Mouse (Mus musculus): ENCODE data around the gene Cdhr3. TPM values are rescaled to one million over a fixed set of nuclear protein-coding genes. Genes with fewer than 3 reads are reported as not detected.
A peak's percentile ranks its signal among the peaks of the same experiment; 100 is the strongest.

The Cdhr3 gene
- polyA plus RNA-seq, 1 experiment from 2014 or later: not detected

- no peak overlapping the region for H3K27ac ChIP-seq (ENCODE audit: low read depth)
- H3K4me1 ChIP-seq (replicated peaks; ENCODE audit: control insufficient read depth, insufficient read depth, low read length): peaks cover 15% of the 10 kb centered on the region
- no peaks in the 10 kb centered on the region for H3K27me3 ChIP-seq (replicated peaks; ENCODE audit: control insufficient read depth, insufficient read depth, low read length)
- ATAC-seq (replicated peaks; ENCODE audit: low FRiP score, low TSS enrichment, low read depth) (no peak), DNase-seq (ENCODE audit: low spot score) (no peak)
- H3K4me3 ChIP-seq (ENCODE audit: low read depth, low read length): no peak overlapping the region
- no peak overlapping the region for H3K9ac ChIP-seq (ENCODE audit: low read length)
- WGBS: 57% methylated on average over 9 of the region's 9 CpGs
- no peaks in the 10 kb centered on the region for H3K36me3 ChIP-seq (ENCODE audit: control insufficient read depth, insufficient read depth, low read length)
- no peak overlapping the region for H3K4me2 ChIP-seq (ENCODE audit: low read length)
- H3K9me3 ChIP-seq (ENCODE audit: control insufficient read depth, low read length): no peaks in the 10 kb centered on the region
Observed at GRCm38 (mm10) chr12:33053311-33053710, 39.4 kb downstream of the Cdhr3 start.

GRCm38 (mm10) chr12:33048391-33048790 lies 44.3 kb downstream of the Cdhr3 start:
- Histone ChIP-seq H3K27me3 (replicated peaks; ENCODE audit: control insufficient read depth, insufficient read depth, low read length) (no peaks in the 10 kb centered on the region), H3K4me1 (replicated peaks; ENCODE audit: control insufficient read depth, insufficient read depth, low read length) (0 out of 2 replicates have a peak, but pooled peaks cover 5% of the 10 kb centered on the region), H3K36me3 (ENCODE audit: control insufficient read depth, insufficient read depth, low read length) (no peaks in the 10 kb centered on the region), H3K4me3 (ENCODE audit: low read depth, low read length) (no peak overlapping the region), H3K9me3 (ENCODE audit: control insufficient read depth, low read length) (no peaks in the 10 kb centered on the region), H3K4me2 (ENCODE audit: low read length) (no peak overlapping the region), H3K9ac (ENCODE audit: low read length) (no peak overlapping the region), H3K27ac (ENCODE audit: low read depth) (no peak overlapping the region)
- DNase-seq (ENCODE audit: low spot score) (no peak), ATAC-seq (replicated peaks; ENCODE audit: low FRiP score, low TSS enrichment, low read depth) (no peak)
- 86% methylated on average over 3 of the region's 3 CpGs for WGBS

GRCm38 (mm10) chr12:33046434-33046833 lies 46.2 kb downstream of the Cdhr3 start:
- Histone ChIP-seq H3K27me3 (replicated peaks; ENCODE audit: control insufficient read depth, insufficient read depth, low read length) (no peaks in the 10 kb centered on the region), H3K36me3 (ENCODE audit: control insufficient read depth, insufficient read depth, low read length) (no peaks in the 10 kb centered on the region), H3K27ac (ENCODE audit: low read depth) (no peak overlapping the region), H3K9ac (ENCODE audit: low read length) (no peak overlapping the region), H3K4me1 (replicated peaks; ENCODE audit: control insufficient read depth, insufficient read depth, low read length) (0 out of 2 replicates have a peak, but pooled peaks cover 5% of the 10 kb centered on the region), H3K4me3 (ENCODE audit: low read depth, low read length) (no peak overlapping the region), H3K4me2 (ENCODE audit: low read length) (no peak overlapping the region), H3K9me3 (ENCODE audit: control insufficient read depth, low read length) (no peaks in the 10 kb centered on the region)
- 81% methylated on average over 7 of the region's 7 CpGs for WGBS
- no peak for ATAC-seq (replicated peaks; ENCODE audit: low FRiP score, low TSS enrichment, low read depth)
- DNase-seq (ENCODE audit: low spot score): no peak

- no peak overlapping the region for H3K27ac ChIP-seq (ENCODE audit: low read depth)
- no peaks in the 10 kb centered on the region for H3K27me3 ChIP-seq (replicated peaks; ENCODE audit: control insufficient read depth, insufficient read depth, low read length)
- no peak overlapping the region for H3K9ac ChIP-seq (ENCODE audit: low read length)
- 56% methylated on average over 16 of the region's 16 CpGs for WGBS
- H3K4me1 ChIP-seq (replicated peaks; ENCODE audit: control insufficient read depth, insufficient read depth, low read length): 0 out of 2 replicates have a peak, but pooled peaks cover 5% of the 10 kb centered on the region
- H3K4me2 ChIP-seq (ENCODE audit: low read length): no peak overlapping the region
- no peaks in the 10 kb centered on the region for H3K9me3 ChIP-seq (ENCODE audit: control insufficient read depth, low read length)
- ATAC-seq (replicated peaks; ENCODE audit: low FRiP score, low TSS enrichment, low read depth): no peak
- no peaks in the 10 kb centered on the region for H3K36me3 ChIP-seq (ENCODE audit: control insufficient read depth, insufficient read depth, low read length)
- H3K4me3 ChIP-seq (ENCODE audit: low read depth, low read length): no peak overlapping the region
- DNase-seq (ENCODE audit: low spot score): no peak
Observed at GRCm38 (mm10) chr12:33045533-33046361, 46.9 kb downstream of the Cdhr3 start.

- Histone ChIP-seq H3K9ac (ENCODE audit: low read length) (no peak overlapping the region), H3K4me3 (ENCODE audit: low read depth, low read length) (no peak overlapping the region), H3K36me3 (ENCODE audit: control insufficient read depth, insufficient read depth, low read length) (no peaks in the 10 kb centered on the region), H3K4me1 (replicated peaks; ENCODE audit: control insufficient read depth, insufficient read depth, low read length) (0 out of 2 replicates have a peak, but pooled peaks cover 5% of the 10 kb centered on the region), H3K27me3 (replicated peaks; ENCODE audit: control insufficient read depth, insufficient read depth, low read length) (no peaks in the 10 kb centered on the region), H3K4me2 (ENCODE audit: low read length) (no peak overlapping the region), H3K9me3 (ENCODE audit: control insufficient read depth, low read length) (no peaks in the 10 kb centered on the region), H3K27ac (ENCODE audit: low read depth) (no peak overlapping the region)
- no peak for DNase-seq (ENCODE audit: low spot score)
- no peak for ATAC-seq (replicated peaks; ENCODE audit: low FRiP score, low TSS enrichment, low read depth)
- 87% methylated on average over 7 of the region's 7 CpGs for WGBS
Observed at GRCm38 (mm10) chr12:33041476-33041875, 51.2 kb downstream of the Cdhr3 start.

GRCm38 (mm10) chr12:33040811-33041210 lies 51.9 kb downstream of the Cdhr3 start:
- WGBS: 84% methylated on average over 2 of the region's 2 CpGs
- H3K4me2 ChIP-seq (ENCODE audit: low read length): no peak overlapping the region
- peaks cover 5% of the 10 kb centered on the region; the same call in 1 of the 2 replicates for H3K4me1 ChIP-seq (replicated peaks; ENCODE audit: control insufficient read depth, insufficient read depth, low read length)
- H3K9me3 ChIP-seq (ENCODE audit: control insufficient read depth, low read length): no peaks in the 10 kb centered on the region
- H3K9ac ChIP-seq (ENCODE audit: low read length): no peak overlapping the region
- H3K36me3 ChIP-seq (ENCODE audit: control insufficient read depth, insufficient read depth, low read length): no peaks in the 10 kb centered on the region
- no peak overlapping the region for H3K27ac ChIP-seq (ENCODE audit: low read depth)
- H3K27me3 ChIP-seq (replicated peaks; ENCODE audit: control insufficient read depth, insufficient read depth, low read length): no peaks in the 10 kb centered on the region
- DNase-seq (ENCODE audit: low spot score) (no peak), ATAC-seq (replicated peaks; ENCODE audit: low FRiP score, low TSS enrichment, low read depth) (no peak)
- H3K4me3 ChIP-seq (ENCODE audit: low read depth, low read length): no peak overlapping the region

GRCm38 (mm10) chr12:33038676-33039075 lies 54.0 kb downstream of the Cdhr3 start:
- DNase-seq (ENCODE audit: low spot score) (no peak), ATAC-seq (replicated peaks; ENCODE audit: low FRiP score, low TSS enrichment, low read depth) (no peak)
- H3K4me3 ChIP-seq (ENCODE audit: low read depth, low read length): no peak overlapping the region
- no peaks in the 10 kb centered on the region for H3K36me3 ChIP-seq (ENCODE audit: control insufficient read depth, insufficient read depth, low read length)
- no peak overlapping the region for H3K9ac ChIP-seq (ENCODE audit: low read length)
- H3K27ac ChIP-seq (ENCODE audit: low read depth): no peak overlapping the region
- no peaks in the 10 kb centered on the region for H3K9me3 ChIP-seq (ENCODE audit: control insufficient read depth, low read length)
- peaks cover 14% of the 10 kb centered on the region; the same call in 1 of the 2 replicates for H3K4me1 ChIP-seq (replicated peaks; ENCODE audit: control insufficient read depth, insufficient read depth, low read length)
- no peaks in the 10 kb centered on the region for H3K27me3 ChIP-seq (replicated peaks; ENCODE audit: control insufficient read depth, insufficient read depth, low read length)
- H3K4me2 ChIP-seq (ENCODE audit: low read length): no peak overlapping the region

- peak; percentile 68 for DNase-seq (ENCODE audit: low spot score)
- Histone ChIP-seq H3K9me3 (ENCODE audit: control insufficient read depth, low read length) (no peaks in the 10 kb centered on the region), H3K4me3 (ENCODE audit: low read depth, low read length) (no peak overlapping the region), H3K4me2 (ENCODE audit: low read length) (peak overlapping the region; percentile 26), H3K4me1 (replicated peaks; ENCODE audit: control insufficient read depth, insufficient read depth, low read length) (peaks cover 17% of the 10 kb centered on the region; the same call in 1 of the 2 replicates), H3K27ac (ENCODE audit: low read depth) (no peak overlapping the region), H3K9ac (ENCODE audit: low read length) (no peak overlapping the region), H3K27me3 (replicated peaks; ENCODE audit: control insufficient read depth, insufficient read depth, low read length) (no peaks in the 10 kb centered on the region), H3K36me3 (ENCODE audit: control insufficient read depth, insufficient read depth, low read length) (no peaks in the 10 kb centered on the region)
- ATAC-seq (replicated peaks; ENCODE audit: low FRiP score, low TSS enrichment, low read depth): no peak
- 22% methylated on average over 21 of the region's 21 CpGs for WGBS
Observed at GRCm38 (mm10) chr12:33035719-33036521, 56.8 kb downstream of the Cdhr3 start.

Measured in intestine, embryonic 14.5 days (tissue).